Mouse (Mus musculus): ENCODE results near the gene Unc5c. TPM values are rescaled to one million over a fixed set of nuclear protein-coding genes. Genes with fewer than 3 reads are reported as not detected.

Unc5c gene
- polyA plus RNA-seq, 1 experiment, result 3.6 TPM

- no peak for DNase-seq
- WGBS, result 60% methylated on average over 7 of the region's 7 CpGs
- no peaks in the 10 kb centered on the region for H3K4me1 ChIP-seq (ENCODE audit: control insufficient read depth, insufficient read depth, low read length)
- no peak overlapping the region for H3K4me3 ChIP-seq (replicated peaks; ENCODE audit: extremely low read depth, low read depth, low read length)
- no peak for TF ChIP-seq POLR2A (IDR thresholded peaks at IDR 0.05; ENCODE audit: borderline replicate concordance, extremely low read depth, low read depth, low read length)
- no peak for TF ChIP-seq CTCF (IDR thresholded peaks at IDR 0.05; ENCODE audit: insufficient read depth, low read length)
Observed at GRCm38 (mm10) chr3:141810944-141811343, 345.9 kb downstream of the Unc5c start.

GRCm38 (mm10) chr3:141811348-141811747, 346.3 kb downstream of the Unc5c start:
- H3K4me1 ChIP-seq (ENCODE audit: control insufficient read depth, insufficient read depth, low read length), result no peaks in the 10 kb centered on the region
- no peak overlapping the region for H3K4me3 ChIP-seq (replicated peaks; ENCODE audit: extremely low read depth, low read depth, low read length)
- TF ChIP-seq CTCF (IDR thresholded peaks at IDR 0.05; ENCODE audit: insufficient read depth, low read length), result no peak
- TF ChIP-seq POLR2A (IDR thresholded peaks at IDR 0.05; ENCODE audit: borderline replicate concordance, extremely low read depth, low read depth, low read length), result no peak
- no peak for DNase-seq
- 28% methylated on average over 2 of the region's 2 CpGs for WGBS

DNA sequence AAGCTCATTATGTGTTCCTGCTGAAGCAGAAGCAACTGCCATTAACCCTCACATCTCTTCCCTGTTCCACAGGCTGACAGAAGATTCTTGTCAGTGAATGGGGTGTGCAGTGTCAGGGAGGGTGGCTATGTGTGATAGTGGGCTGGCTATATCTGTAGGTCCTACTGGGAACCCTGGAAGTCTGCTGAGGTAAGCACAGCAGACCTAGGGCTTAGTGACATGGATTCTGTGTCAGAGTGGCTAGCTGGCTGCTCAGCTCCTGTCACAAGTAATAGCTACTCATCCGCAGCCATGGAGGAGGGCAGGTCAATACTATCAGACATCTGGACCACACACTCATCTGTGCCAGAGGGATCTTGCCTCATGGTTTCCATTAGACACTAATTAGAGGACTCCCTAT, 349.8 kb downstream of the Unc5c start:
- WGBS, result 77% methylated on average over 1 of the region's 1 CpGs
- TF ChIP-seq CTCF (IDR thresholded peaks at IDR 0.05; ENCODE audit: insufficient read depth, low read length), result no peak
- TF ChIP-seq POLR2A (IDR thresholded peaks at IDR 0.05; ENCODE audit: borderline replicate concordance, extremely low read depth, low read depth, low read length), result no peak
- DNase-seq, result no peak
- H3K4me3 ChIP-seq (replicated peaks; ENCODE audit: extremely low read depth, low read depth, low read length), result no peak overlapping the region
- no peaks in the 10 kb centered on the region for H3K4me1 ChIP-seq (ENCODE audit: control insufficient read depth, insufficient read depth, low read length)

DNA sequence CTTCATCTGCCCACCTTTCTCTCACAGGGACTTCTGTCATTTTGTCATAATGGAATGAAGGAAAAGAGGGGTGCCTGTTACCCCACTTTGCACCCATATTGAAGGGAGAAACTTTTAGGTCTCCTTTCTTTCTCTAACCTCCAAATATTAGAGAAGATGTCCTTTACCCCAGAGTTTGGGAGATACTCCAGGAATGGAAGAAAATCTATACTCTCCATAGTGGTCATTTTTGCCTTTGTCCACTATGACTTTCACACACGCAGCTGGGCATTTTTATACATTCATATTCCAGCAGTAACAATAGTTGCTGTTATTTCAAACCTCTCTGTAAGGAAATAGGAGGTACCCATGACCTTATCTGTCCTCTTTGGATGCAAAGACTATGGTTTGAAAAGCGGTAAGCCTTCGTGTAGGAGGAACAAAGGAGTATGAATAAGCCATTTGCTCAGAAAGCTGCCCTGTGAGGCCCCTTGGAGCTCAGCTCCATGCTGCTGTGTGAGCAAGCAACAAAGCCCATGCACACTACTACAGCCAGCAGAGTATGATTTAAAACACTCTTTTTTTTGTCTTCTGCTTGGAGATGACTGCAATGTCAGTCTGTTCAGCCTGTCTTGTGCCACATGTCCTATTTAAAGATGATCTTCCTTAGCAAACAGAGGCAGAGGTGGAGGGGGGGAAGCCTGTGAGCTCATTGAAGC, 353.7 kb downstream of the Unc5c start:
- Histone ChIP-seq H3K4me3 (replicated peaks; ENCODE audit: extremely low read depth, low read depth, low read length) (no peak overlapping the region), H3K4me1 (ENCODE audit: control insufficient read depth, insufficient read depth, low read length) (no peaks in the 10 kb centered on the region)
- TF ChIP-seq POLR2A (IDR thresholded peaks at IDR 0.05; ENCODE audit: borderline replicate concordance, extremely low read depth, low read depth, low read length), result no peak
- TF ChIP-seq CTCF (IDR thresholded peaks at IDR 0.05; ENCODE audit: insufficient read depth, low read length), result no peak
- no peak for DNase-seq
- 42% methylated on average over 3 of the region's 3 CpGs for WGBS

- TF ChIP-seq CTCF (IDR thresholded peaks at IDR 0.05; ENCODE audit: insufficient read depth, low read length) (no peak), POLR2A (IDR thresholded peaks at IDR 0.05; ENCODE audit: borderline replicate concordance, extremely low read depth, low read depth, low read length) (no peak)
- Histone ChIP-seq H3K4me3 (replicated peaks; ENCODE audit: extremely low read depth, low read depth, low read length) (no peak overlapping the region), H3K4me1 (ENCODE audit: control insufficient read depth, insufficient read depth, low read length) (no peaks in the 10 kb centered on the region)
- WGBS, result 34% methylated on average over 13 of the region's 13 CpGs
- DNase-seq, result no peak
Observed at GRCm38 (mm10) chr3:141819331-141819941, 354.4 kb downstream of the Unc5c start.

DNA sequence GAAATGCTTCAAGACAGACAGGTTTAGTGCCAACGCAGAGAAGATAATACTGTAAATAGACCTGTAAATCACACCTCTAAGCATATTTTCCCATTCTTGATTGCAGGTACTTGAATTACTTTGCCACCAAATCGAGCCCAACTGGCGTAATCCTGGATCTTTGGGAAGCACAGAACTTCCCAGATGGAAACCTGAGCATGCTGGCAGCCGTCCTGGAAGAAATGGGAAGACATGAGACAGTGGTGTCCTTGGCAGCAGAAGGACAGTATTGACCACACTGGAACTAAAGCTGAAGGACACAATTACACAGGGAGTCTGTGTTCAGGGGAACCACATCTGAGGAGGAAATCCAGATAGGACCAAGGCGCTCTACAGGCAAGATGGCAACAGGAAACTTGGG, 363.3 kb downstream of the Unc5c start:
- DNase-seq, result no peak
- no peak for TF ChIP-seq CTCF (IDR thresholded peaks at IDR 0.05; ENCODE audit: insufficient read depth, low read length)
- no peak overlapping the region for H3K4me3 ChIP-seq (replicated peaks; ENCODE audit: extremely low read depth, low read depth, low read length)
- WGBS, result 82% methylated on average over 5 of the region's 5 CpGs
- H3K4me1 ChIP-seq (ENCODE audit: control insufficient read depth, insufficient read depth, low read length), result no peaks in the 10 kb centered on the region

DNA sequence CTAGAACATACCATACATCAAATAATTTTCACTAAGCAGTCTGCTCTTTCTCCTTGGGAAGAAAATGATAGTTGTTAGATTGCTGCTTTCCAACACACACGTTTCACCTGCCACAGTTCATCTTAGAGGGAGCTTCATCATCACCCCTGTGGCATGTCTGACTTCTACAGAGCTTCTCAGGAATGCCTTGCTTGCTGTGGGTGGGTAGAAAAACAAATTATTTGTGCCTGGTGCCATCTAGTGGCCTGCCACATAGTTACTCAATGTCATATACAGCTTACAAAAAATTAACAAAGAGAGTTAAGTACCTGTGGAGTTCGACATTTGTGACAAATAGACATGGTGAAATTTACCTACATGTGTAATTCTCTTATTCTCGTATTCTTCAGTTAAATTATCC, 366.1 kb downstream of the Unc5c start:
- TF ChIP-seq POLR2A (IDR thresholded peaks at IDR 0.05; ENCODE audit: borderline replicate concordance, extremely low read depth, low read depth, low read length) (no peak), CTCF (IDR thresholded peaks at IDR 0.05; ENCODE audit: insufficient read depth, low read length) (peak; percentile 7; the same call in 1 of the 2 replicates)
- Histone ChIP-seq H3K4me3 (replicated peaks; ENCODE audit: extremely low read depth, low read depth, low read length) (no peak overlapping the region), H3K4me1 (ENCODE audit: control insufficient read depth, insufficient read depth, low read length) (no peaks in the 10 kb centered on the region)
- DNase-seq, result no peak
- 18% methylated on average over 3 of the region's 3 CpGs for WGBS

DNA sequence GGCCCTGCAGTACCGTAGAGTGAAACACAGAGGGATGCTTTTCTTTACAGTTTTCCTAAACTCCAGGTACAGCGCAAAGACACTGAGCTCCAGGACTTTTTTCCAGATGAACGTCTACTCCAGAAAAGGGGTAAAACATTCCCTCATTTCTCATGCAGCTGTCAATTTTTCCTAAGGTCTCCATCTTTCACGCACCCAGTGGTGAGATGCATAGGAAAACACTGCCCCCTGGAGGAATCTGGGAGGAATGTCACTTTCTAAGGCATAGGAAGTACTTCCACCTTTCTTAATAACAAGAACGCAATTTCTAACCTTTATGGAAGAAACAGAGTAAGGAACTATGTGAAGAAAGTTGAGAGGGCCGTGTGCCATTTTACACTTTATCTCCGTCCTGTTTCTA, 373.8 kb downstream of the Unc5c start:
- peak; percentile 11; the same call in 1 of the 2 replicates for TF ChIP-seq CTCF (IDR thresholded peaks at IDR 0.05; ENCODE audit: insufficient read depth, low read length)
- TF ChIP-seq POLR2A (IDR thresholded peaks at IDR 0.05; ENCODE audit: borderline replicate concordance, extremely low read depth, low read depth, low read length), result no peak
- no peaks in the 10 kb centered on the region for H3K4me1 ChIP-seq (ENCODE audit: control insufficient read depth, insufficient read depth, low read length)
- WGBS, result 43% methylated on average over 7 of the region's 7 CpGs
- no peak overlapping the region for H3K4me3 ChIP-seq (replicated peaks; ENCODE audit: extremely low read depth, low read depth, low read length)
- DNase-seq, result no peak

DNA sequence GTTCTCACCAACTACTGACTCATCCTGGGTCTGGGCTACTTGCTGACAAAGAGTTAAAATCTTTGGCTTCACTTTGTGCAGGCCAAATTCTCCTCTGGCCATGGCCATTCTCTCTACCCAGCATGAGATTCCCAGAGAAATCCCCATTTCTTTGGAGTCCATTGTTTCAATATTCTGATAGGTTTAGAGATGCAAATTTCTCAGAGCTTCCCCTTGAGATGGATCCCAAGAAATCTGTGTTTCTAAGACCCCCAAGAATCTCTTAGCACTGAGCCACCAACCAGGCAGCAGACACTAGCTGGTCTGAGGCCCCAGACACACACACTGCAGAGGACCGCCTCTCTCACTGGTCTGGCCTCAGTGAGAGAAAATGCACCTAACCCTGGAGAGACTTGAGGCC, 384.2 kb downstream of the Unc5c start:
- no peak for TF ChIP-seq CTCF (IDR thresholded peaks at IDR 0.05; ENCODE audit: insufficient read depth, low read length)
- DNase-seq, result no peak
- Histone ChIP-seq H3K4me1 (ENCODE audit: control insufficient read depth, insufficient read depth, low read length) (no peaks in the 10 kb centered on the region), H3K4me3 (replicated peaks; ENCODE audit: extremely low read depth, low read depth, low read length) (no peak overlapping the region)
- 75% methylated on average over 1 of the region's 1 CpGs for WGBS

DNA sequence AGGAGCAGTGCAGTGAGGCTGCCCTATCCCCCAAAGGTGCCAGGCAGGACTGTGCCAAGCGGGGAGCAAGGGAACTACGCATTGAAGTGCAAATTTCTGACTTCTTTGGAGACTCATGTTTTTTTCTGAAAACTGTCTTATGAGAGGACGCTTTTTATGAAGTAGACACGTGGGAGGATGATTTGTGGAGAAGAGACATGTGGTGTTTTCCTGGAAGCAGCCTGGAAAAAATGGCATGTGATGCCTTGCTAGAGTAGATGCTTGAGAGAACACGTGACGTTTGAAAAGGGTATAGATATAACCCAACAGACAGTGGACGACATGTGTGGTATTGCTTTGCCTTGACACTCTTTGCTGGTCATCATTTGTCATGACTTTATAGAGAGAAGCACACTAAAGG, 385.1 kb downstream of the Unc5c start:
- no peak for DNase-seq
- WGBS, result 82% methylated on average over 7 of the region's 7 CpGs
- no peak for TF ChIP-seq POLR2A (IDR thresholded peaks at IDR 0.05; ENCODE audit: borderline replicate concordance, extremely low read depth, low read depth, low read length)
- no peak for TF ChIP-seq CTCF (IDR thresholded peaks at IDR 0.05; ENCODE audit: insufficient read depth, low read length)
- H3K4me3 ChIP-seq (replicated peaks; ENCODE audit: extremely low read depth, low read depth, low read length), result no peak overlapping the region
- no peaks in the 10 kb centered on the region for H3K4me1 ChIP-seq (ENCODE audit: control insufficient read depth, insufficient read depth, low read length)

All from lung, adult 2 months (tissue).